Mouse (Mus musculus): ENCODE data around the gene Fxr2.
"Not testable (repeated sequence)": the region's sequence is repeated elsewhere in the genome, so short reads cannot be mapped to it uniquely, and the experiment has no call there.

The Fxr2 gene

GRCm38 (mm10) chr11:69610899-69611298 is 21.9 kb upstream of the Fxr2 start:
- no peak for DNase-seq (ENCODE audit: low read depth, low spot score)

DNA sequence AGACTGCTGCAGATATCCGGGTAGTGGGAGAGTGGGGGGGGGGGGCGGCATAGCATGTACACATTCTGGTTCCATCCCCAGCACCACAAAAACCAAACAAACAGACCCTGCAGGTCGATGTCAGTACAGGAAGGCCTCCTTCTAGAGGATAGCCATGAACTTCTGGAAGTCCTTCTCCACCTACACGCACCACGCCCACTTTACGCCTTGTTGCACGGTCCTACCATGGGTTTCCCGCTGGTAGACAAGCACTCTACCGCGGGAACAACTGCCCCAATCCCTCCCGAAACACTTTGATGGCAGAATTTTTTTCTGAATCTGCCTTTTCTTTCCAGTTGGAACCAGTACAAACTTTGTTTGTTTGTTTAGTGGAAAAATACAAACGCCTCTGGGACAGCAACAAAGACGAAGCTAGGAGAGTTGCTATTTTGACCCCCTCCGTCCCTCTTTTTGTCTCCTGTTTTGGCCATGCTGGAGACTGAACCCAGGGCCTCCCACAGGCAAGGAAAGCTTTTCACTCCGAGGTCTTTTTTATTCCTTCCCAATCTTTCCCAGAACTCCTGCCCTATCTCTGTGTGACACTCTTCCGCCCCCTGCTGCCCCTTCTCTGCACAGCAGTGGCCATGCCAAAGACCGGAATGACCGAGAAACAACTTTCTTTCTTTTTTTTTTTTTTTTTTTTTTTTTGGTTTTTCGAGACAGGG is 19.1 kb upstream of the Fxr2 start:
- peak; percentile 62 for DNase-seq (ENCODE audit: low read depth, low spot score)

DNA sequence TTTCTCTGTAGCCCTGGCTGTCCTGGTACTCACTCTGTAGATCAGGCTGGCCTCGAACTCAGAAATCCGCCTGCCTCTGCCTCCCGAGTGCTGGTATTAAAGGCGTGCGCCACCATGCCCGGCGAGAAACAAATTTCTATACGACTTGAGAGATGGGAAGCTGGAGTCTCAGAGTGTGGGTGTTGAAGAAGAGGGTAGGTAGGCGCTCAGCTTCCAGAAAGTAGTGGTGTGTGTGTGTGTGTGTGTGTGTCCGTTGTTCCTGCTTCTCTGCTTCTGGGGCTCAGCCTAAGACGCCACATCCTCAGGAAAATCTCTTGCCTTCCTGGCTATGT is 18.6 kb upstream of the Fxr2 start:
- DNase-seq (ENCODE audit: low read depth, low spot score), result not testable (repeated sequence)

DNA sequence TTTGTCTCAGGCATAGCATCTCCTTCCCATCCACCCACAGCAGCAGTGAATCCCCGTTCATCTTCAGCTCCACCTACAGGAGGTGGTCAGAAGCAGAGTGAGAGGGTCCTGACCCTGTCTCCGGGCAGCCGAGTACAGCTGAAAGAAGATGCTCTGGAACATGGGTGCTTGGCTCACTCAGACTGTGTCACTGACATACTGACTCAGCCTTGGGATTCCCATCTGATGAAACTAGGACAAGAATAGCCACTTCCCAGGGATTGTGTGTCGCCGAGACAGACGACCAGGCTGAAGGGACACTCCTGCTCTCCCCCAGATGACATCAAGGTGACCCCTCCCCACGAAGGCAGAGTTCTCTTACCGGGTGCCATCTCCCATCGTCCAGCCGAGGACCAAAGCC is 16.0 kb upstream of the Fxr2 start:
- no peak for DNase-seq (ENCODE audit: low read depth, low spot score)

- DNase-seq (ENCODE audit: low read depth, low spot score), result no peak
These were observed 15.0 kb upstream of the Fxr2 start, which contains the start of gene Shbg for GRCm38 (mm10) chr11:69617805-69618204. Gene Shbg (minus strand): TSS chr11:69617905.

DNA sequence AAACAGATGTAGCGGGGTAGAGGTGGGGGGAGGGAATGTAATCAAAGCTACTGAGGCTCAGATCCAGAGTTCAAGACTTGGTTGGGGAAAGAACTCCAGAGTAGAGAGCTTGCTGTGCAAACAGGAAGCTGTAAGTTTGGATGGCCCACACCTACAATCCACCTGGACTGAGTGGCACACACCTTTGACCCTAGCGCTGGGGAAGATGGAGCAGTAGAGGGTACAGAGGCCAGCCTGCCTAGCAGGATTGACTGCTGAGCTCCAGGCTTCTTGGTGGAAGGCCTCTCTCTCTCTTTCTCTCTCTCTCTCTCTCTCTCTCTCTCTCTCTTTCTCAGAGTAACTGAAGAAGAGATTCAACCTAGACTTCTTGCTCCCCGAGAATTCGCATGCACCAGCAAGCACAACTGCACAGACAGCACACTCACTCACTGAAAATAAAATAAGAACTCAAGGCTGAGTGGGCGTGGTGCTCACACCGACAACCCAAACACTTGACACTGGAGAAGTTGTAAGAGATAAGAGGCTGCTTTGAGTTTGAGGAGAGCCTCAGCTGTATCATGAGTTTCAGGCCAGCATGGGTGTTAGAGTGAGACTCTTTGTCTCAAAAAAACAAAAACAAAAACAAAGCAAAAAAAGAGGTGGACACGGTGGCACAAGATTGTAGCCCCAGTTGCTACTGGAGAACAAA is 12.3 kb upstream of the Fxr2 start:
- DNase-seq (ENCODE audit: low read depth, low spot score), result no peak

DNA sequence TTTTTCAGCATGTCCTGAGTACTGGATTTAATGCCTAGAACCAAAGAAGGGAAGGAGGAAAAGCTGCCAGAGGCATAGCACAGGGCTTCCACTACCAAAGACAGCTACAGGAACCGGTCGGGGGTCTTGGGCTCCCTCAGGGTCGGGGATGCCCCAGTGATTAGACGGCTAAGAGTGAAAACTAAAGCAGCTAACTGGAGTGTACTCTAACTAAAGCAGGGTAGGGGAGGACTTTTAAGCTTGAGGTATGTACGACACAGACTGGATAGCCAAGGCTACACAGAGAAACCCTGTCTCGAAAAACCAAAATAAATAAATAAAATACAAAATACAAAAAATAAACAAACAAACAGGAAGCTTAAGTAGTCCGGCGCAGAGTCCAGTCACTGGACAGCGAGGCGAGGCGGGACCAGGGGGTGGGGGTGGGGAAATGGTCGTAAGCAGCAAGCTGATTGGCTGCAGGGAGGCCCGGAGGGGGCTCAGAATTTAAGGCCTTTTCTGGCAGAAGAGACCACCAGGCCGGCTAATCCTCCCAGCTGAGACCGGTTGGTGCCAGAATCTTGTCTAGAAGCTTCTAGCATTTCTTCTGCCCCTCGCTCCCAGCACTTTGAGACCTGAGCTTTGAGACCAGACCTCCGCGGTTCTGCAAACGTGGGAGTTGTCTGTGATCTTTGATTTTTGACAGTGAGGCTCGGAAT is 11.1 kb upstream of the Fxr2 start, which contains the start of gene Sat2:
Gene Sat2 (plus strand): TSS at position 454 of the 698 bp plus-strand sequence.
- DNase-seq (ENCODE audit: low read depth, low spot score), result no peak

DNA sequence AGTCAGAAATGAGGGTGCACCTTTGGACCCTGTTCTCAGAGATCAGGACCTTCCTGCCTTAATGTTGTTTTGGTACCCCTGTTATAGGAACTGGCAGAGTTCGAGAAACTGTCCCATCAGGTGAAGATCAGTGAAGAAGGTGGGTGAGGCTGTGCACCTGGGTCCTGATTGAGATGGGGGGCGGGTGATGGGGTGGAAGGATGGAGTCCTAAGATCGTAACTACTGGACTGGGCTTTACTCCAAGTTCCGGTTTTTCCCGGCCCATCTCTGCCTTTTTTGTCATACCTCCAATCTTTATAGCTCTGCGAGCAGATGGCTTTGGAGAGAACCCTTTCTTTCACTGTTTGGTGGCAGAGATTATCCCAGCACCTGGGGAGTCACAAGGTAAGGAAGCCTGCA is 10.4 kb upstream of the Fxr2 start:
- DNase-seq (ENCODE audit: low read depth, low spot score), result no peak

DNA sequence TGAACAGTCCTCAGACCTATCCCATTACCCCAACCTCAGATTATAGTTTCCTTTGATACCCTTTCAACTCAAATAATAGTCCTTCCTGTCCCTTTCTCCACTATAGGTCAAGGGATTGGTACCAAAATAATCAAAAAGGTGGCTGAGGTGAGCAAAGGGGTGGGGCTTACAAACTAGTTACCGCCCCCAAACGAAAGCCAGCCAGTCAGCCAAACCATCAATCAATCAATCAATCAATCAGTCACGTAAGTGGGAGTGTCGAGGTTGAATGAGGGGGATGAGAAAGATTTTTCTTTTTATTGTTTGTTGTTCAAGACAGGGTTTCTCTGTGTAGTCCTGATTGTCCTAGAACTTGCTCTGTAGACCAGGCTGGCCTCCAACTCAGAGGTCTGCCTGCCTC is 9.8 kb upstream of the Fxr2 start:
- DNase-seq (ENCODE audit: low read depth, low spot score), result no peak

DNA sequence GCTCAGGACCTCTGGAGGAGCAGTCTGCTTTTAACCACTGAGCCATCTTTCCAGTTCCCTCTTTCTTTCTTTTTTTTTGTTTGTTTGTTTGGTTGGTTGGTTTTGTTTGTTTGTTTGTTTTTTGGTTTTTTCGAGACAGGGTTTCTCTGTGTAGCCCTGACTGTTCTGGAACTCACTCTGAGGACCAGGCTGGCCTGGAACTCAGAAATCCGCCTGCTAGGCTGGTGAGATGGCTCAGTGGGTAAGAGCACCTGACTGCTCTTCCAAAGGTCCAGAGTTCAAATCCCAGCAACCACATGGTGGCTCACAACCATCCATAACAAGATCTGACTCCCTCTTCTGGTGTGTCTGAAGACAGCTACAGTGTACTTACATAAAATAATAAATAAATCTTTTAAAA is 8.5 kb upstream of the Fxr2 start:
- DNase-seq (ENCODE audit: low read depth, low spot score), result not testable (repeated sequence)

DNA sequence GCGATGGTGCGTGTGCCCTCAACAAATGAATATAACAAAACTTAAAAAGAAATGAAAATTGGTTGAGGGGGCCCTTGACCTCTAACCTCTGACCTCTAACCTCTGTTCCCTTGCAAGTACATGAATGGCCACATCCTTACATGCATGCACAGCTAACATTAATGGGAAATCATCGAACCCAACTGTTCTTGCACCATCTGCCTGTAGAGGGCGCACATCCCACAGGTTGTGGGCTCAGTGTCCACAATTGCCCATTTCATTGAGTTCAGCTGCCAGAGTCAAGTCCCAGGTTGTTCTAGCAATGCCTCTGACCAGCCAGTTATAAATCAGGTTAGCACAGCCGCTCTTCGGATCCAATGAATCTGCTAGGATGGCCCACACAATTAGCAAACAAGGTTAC is 4.5 kb upstream of the Fxr2 start:
- DNase-seq (ENCODE audit: low read depth, low spot score), result peak; percentile 87

DNA sequence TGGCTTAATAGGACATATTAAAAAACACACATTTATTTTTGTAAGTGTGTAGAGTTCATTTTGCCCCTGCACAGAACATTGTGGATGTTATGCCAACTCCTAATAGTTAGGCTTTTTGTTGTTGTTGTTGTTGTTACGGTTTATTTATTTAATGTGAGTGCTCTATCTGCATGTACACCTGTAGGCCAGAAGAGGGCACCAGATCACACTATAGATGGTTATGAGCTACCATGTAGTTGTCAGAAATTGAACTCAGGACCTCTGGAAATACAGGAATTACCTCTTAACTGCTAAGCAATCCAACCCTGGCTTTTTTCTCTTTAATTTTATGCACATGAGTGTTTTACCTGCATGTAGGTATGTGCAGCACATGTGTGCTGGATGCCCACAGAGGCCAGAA is 3.0 kb upstream of the Fxr2 start:
- DNase-seq (ENCODE audit: low read depth, low spot score), result peak; percentile 81

DNA sequence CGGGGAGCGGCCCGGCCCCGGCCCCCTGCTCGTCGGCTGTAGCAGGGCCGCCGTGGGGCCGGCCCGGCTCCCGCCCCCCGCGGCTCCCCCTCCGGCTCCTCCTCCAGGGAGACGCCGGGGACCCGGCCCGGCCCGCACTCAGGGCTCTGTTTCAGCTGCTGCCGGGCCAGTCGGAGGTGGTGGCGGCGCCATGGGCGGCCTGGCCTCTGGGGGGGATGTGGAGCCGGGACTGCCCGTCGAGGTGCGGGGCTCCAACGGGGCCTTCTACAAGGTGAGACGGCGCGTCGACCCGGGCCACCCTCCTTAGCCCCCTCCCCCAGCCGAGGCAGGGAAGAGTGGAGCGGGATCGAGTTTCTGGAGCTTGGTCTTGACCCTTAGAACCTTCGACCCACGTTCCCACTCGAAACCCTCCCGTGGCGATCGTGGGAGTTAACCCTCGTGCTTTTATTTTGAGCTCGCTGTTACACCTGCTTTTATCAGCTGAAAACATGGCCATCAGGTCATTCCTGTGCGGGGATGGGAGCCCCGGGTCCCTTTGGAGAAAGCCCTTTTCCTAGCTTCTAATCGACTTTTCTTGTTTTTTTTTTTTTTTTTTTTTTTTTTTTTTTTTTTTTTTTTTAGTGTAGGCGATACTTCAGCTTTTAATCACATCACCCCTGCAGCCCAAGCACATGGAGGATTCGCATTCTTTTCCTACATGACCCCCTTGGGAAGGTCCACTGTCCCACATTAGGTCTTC is 507 bp downstream of the Fxr2 start:
- no peak for DNase-seq (ENCODE audit: low read depth, low spot score)

GRCm38 (mm10) chr11:69635471-69635870 is 2.7 kb downstream of the Fxr2 start:
- DNase-seq (ENCODE audit: low read depth, low spot score), result no peak

DNA sequence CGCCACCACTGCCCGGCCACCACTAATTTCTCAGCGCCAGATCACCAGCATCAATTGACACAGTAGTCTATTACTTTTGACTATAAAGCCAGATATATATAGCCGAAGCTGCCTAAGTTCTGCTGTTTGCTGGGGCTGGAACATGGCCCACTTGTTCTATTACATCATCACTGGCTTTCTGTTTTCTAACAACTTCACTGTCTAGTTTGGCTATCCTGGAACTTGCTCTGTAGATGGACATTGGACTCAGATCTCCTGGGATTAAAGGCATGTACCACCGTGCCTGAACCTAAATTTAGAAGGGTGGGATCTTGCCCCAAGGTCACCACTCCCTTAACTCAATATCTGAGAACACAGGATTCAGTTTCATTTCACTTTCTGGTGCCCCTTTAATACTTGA is 13.1 kb downstream of the Fxr2 start:
- DNase-seq (ENCODE audit: low read depth, low spot score), result no peak

DNA sequence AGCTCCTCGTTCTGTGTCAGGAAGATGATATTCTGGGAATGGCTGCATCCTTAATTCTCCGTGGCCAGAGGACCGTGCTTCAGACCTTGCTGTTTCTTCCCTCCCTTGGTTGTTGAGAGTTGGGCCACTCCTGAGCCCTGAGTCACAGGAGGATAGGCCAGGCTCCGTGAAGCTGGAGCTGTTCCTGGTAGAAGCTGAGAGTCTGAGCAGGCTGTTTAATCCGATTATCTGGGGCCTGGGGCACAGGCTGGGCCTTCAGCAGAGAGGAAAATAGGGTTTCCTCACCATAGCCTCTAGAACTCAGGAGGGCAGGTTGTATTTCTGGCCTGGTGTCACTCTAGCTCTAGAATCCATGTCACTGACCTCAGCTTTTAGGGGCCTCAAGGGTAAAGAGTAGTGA is 20.6 kb downstream of the Fxr2 start:
- DNase-seq (ENCODE audit: low read depth, low spot score), result no peak

GRCm38 (mm10) chr11:69654760-69655159 is 22.0 kb downstream of the Fxr2 start:
- DNase-seq (ENCODE audit: low read depth, low spot score), result no peak

DNA sequence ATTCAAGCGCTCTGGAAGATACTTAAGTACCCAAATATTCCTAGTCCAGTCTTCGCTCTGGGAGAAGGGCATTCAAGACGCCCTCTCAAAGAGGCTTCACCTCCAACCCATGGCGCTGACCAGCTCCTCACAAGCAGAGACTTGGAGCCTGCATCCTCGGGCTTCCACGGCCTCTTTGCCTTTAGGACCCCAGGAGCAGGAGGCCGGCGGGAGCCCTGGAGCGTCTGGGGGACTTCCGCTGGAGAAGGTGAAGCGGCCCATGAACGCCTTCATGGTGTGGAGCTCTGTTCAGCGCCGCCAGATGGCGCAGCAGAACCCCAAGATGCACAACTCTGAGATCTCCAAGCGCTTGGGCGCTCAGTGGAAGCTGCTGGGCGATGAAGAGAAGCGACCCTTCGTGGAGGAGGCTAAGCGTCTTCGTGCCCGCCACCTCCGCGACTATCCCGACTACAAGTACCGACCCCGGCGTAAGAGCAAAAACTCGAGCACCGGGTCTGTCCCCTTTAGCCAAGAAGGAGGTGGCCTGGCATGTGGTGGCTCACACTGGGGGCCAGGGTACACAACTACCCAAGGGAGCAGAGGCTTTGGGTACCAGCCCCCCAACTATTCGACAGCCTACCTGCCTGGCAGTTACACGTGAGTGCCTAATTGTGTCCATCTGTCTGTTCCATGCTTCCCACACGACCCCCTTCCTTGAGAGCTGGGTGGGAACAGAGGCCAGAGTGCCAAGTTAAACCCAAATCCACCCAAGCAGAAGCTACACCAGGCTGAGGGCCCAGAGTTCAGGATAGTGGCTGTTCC is 22.7 kb downstream of the Fxr2 start, which contains the start of gene Sox15:
Gene Sox15 (plus strand): TSS at position 51 of the 801 bp plus-strand sequence.
- peak; percentile 66 for DNase-seq (ENCODE audit: low read depth, low spot score)

DNA sequence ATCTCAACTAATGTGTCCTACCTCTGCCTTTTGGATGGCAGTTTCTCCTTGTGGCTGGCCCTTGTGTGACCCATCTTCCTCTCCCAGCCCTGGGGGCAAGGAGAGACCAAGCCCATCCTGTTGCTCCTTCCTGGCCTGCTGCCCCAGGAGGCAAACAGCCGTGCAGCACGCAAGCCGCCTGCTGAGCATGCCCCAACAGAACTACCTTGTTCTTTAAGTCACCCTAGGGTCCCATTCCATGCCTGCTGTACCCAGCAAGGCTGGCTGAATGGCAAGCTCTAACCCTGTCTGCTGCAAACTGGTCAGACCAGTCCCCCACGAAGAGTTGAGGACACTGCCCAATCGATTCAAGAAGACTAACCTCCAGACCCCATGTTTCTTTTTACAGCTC is 23.3 kb downstream of the Fxr2 start:
- DNase-seq (ENCODE audit: low read depth, low spot score), result no peak

GRCm38 (mm10) chr11:69656617-69657461 is 24.0 kb downstream of the Fxr2 start:
- DNase-seq (ENCODE audit: low read depth, low spot score), result peak; percentile 79
